Mouse (Mus musculus): ENCODE measurements at regions not wholly inside any gene's neighbourhood (a gene's known extent, or its start where the extent isn't known, plus 50 kb on each side); places are given as distances from the start of the nearest gene placed in this dataset.

GRCm38 (mm10) chr6:99892204-99892603 is 166.0 kb upstream of the Prok2 start:
- Histone ChIP-seq H3K27me3 (ENCODE audit: control insufficient read depth, insufficient read depth, insufficient read length) (peaks cover 12% of the 10 kb centered on the region), H3K4me3 (no peak overlapping the region), H3K4me2 (ENCODE audit: low read depth) (no peak overlapping the region), H3ac (ENCODE audit: control insufficient read depth, insufficient read length) (no peak overlapping the region), H3K36me3 (ENCODE audit: control insufficient read depth, insufficient read depth) (no peaks in the 10 kb centered on the region), H3K79me2 (ENCODE audit: control insufficient read depth, insufficient read depth) (no peaks in the 10 kb centered on the region)
- no peak for TF ChIP-seq POLR2A (IDR thresholded peaks at IDR 0.05; ENCODE audit: insufficient read length, low read depth)
- no peak for TF ChIP-seq REST (IDR thresholded peaks at IDR 0.05; ENCODE audit: insufficient read depth, insufficient read length)
- no peak for TF ChIP-seq TCF3 (IDR thresholded peaks at IDR 0.05; ENCODE audit: insufficient read length, low read depth)
- TF ChIP-seq MYOD1 (IDR thresholded peaks at IDR 0.05; ENCODE audit: control insufficient read depth in 1 of 3, insufficient read length in 2 of 3, low read depth in 2 of 3), result no peak
- no peak for TF ChIP-seq USF1 (IDR thresholded peaks at IDR 0.05; ENCODE audit: low read depth)
- no peak for TF ChIP-seq TCF12 (IDR thresholded peaks at IDR 0.05; ENCODE audit: insufficient read depth, poor library complexity, severe bottlenecking)
- TF ChIP-seq E2F4 (IDR thresholded peaks at IDR 0.05; ENCODE audit: insufficient read depth), result no peak
- no peak for TF ChIP-seq CEBPB (IDR thresholded peaks at IDR 0.05; ENCODE audit: insufficient read depth, poor library complexity, severe bottlenecking)
- no peak for TF ChIP-seq POLR2AphosphoS2 (IDR thresholded peaks at IDR 0.05; ENCODE audit: insufficient read length, low read depth)

- TF ChIP-seq REST (IDR thresholded peaks at IDR 0.05; ENCODE audit: insufficient read depth, insufficient read length) (no peak), SRF (IDR thresholded peaks at IDR 0.05; ENCODE audit: control insufficient read depth, insufficient read length, low read depth) (no peak), TCF3 (IDR thresholded peaks at IDR 0.05; ENCODE audit: insufficient read length, low read depth) (no peak), POLR2A (IDR thresholded peaks at IDR 0.05; ENCODE audit: insufficient read length, low read depth) (no peak), E2F4 (IDR thresholded peaks at IDR 0.05; ENCODE audit: insufficient read depth) (no peak)
- peaks cover 16% of the 10 kb centered on the region for H3K27me3 ChIP-seq (ENCODE audit: control insufficient read depth, insufficient read depth, insufficient read length)
These were observed 165.6 kb upstream of the Prok2 start for GRCm38 (mm10) chr6:99891790-99892189.

GRCm38 (mm10) chr6:99890805-99891204 is 164.6 kb upstream of the Prok2 start:
- H3ac ChIP-seq (ENCODE audit: control insufficient read depth, insufficient read length), result no peak overlapping the region
- no peak overlapping the region for H3K4me3 ChIP-seq
- H3K4me2 ChIP-seq (ENCODE audit: low read depth), result no peak overlapping the region
- H3K36me3 ChIP-seq (ENCODE audit: control insufficient read depth, insufficient read depth), result no peaks in the 10 kb centered on the region
- no peaks in the 10 kb centered on the region for H3K79me2 ChIP-seq (ENCODE audit: control insufficient read depth, insufficient read depth)
- no peak for TF ChIP-seq TCF12 (IDR thresholded peaks at IDR 0.05; ENCODE audit: insufficient read depth, poor library complexity, severe bottlenecking)
- no peak for TF ChIP-seq CEBPB (IDR thresholded peaks at IDR 0.05; ENCODE audit: insufficient read depth, poor library complexity, severe bottlenecking)
- no peak for TF ChIP-seq MAX (IDR thresholded peaks at IDR 0.05; ENCODE audit: low read depth)
- TF ChIP-seq MYOG (IDR thresholded peaks at IDR 0.05; ENCODE audit: control insufficient read depth in 1 of 3, insufficient read depth in 1 of 3, insufficient read length in 2 of 3, low read depth in 2 of 3), result no peak
- no peak for TF ChIP-seq POLR2A (IDR thresholded peaks at IDR 0.05; ENCODE audit: insufficient read length, low read depth)
- TF ChIP-seq MYOD1 (IDR thresholded peaks at IDR 0.05; ENCODE audit: control insufficient read depth in 1 of 3, insufficient read length in 2 of 3, low read depth in 2 of 3), result no peak
- no peak for TF ChIP-seq SRF (IDR thresholded peaks at IDR 0.05; ENCODE audit: control insufficient read depth, insufficient read length, low read depth)
- TF ChIP-seq USF1 (IDR thresholded peaks at IDR 0.05; ENCODE audit: low read depth), result no peak
- TF ChIP-seq TCF3 (IDR thresholded peaks at IDR 0.05; ENCODE audit: insufficient read length, low read depth), result no peak
- TF ChIP-seq E2F4 (IDR thresholded peaks at IDR 0.05; ENCODE audit: insufficient read depth), result no peak
- no peak for TF ChIP-seq POLR2AphosphoS2 (IDR thresholded peaks at IDR 0.05; ENCODE audit: insufficient read length, low read depth)
- no peak for TF ChIP-seq REST (IDR thresholded peaks at IDR 0.05; ENCODE audit: insufficient read depth, insufficient read length)
- H3K27me3 ChIP-seq (ENCODE audit: control insufficient read depth, insufficient read depth, insufficient read length), result peaks cover 16% of the 10 kb centered on the region

More at GRCm38 (mm10) chr6:99891790-99892189, 165.6 kb upstream of the Prok2 start:
- H3K4me2 ChIP-seq (ENCODE audit: low read depth), result no peak overlapping the region
- no peaks in the 10 kb centered on the region for H3K79me2 ChIP-seq (ENCODE audit: control insufficient read depth, insufficient read depth)
- H3K4me3 ChIP-seq, result no peak overlapping the region
- no peaks in the 10 kb centered on the region for H3K36me3 ChIP-seq (ENCODE audit: control insufficient read depth, insufficient read depth)
- H3ac ChIP-seq (ENCODE audit: control insufficient read depth, insufficient read length), result no peak overlapping the region

- no peak overlapping the region for H3K4me2 ChIP-seq (ENCODE audit: low read depth)
- peaks cover 26% of the 10 kb centered on the region for H3K27me3 ChIP-seq (ENCODE audit: control insufficient read depth, insufficient read depth, insufficient read length)
- H3K4me3 ChIP-seq, result no peak overlapping the region
- TF ChIP-seq REST (IDR thresholded peaks at IDR 0.05; ENCODE audit: insufficient read depth, insufficient read length), result no peak
- TF ChIP-seq CEBPB (IDR thresholded peaks at IDR 0.05; ENCODE audit: insufficient read depth, poor library complexity, severe bottlenecking), result no peak
- TF ChIP-seq USF1 (IDR thresholded peaks at IDR 0.05; ENCODE audit: low read depth), result no peak
- no peak for TF ChIP-seq MYOD1 (IDR thresholded peaks at IDR 0.05; ENCODE audit: control insufficient read depth in 1 of 3, insufficient read length in 2 of 3, low read depth in 2 of 3)
- TF ChIP-seq E2F4 (IDR thresholded peaks at IDR 0.05; ENCODE audit: insufficient read depth), result no peak
- no peak for TF ChIP-seq TCF12 (IDR thresholded peaks at IDR 0.05; ENCODE audit: insufficient read depth, poor library complexity, severe bottlenecking)
- no peak for TF ChIP-seq MYOG (IDR thresholded peaks at IDR 0.05; ENCODE audit: control insufficient read depth in 1 of 3, insufficient read depth in 1 of 3, insufficient read length in 2 of 3, low read depth in 2 of 3)
- TF ChIP-seq SRF (IDR thresholded peaks at IDR 0.05; ENCODE audit: control insufficient read depth, insufficient read length, low read depth), result no peak
- TF ChIP-seq MAX (IDR thresholded peaks at IDR 0.05; ENCODE audit: low read depth), result no peak
- no peak for TF ChIP-seq POLR2A (IDR thresholded peaks at IDR 0.05; ENCODE audit: insufficient read length, low read depth)
- no peak for TF ChIP-seq TCF3 (IDR thresholded peaks at IDR 0.05; ENCODE audit: insufficient read length, low read depth)
- no peak for TF ChIP-seq POLR2AphosphoS2 (IDR thresholded peaks at IDR 0.05; ENCODE audit: insufficient read length, low read depth)
- H3ac ChIP-seq (ENCODE audit: control insufficient read depth, insufficient read length), result no peak overlapping the region
- no peaks in the 10 kb centered on the region for H3K79me2 ChIP-seq (ENCODE audit: control insufficient read depth, insufficient read depth)
- H3K36me3 ChIP-seq (ENCODE audit: control insufficient read depth, insufficient read depth), result no peaks in the 10 kb centered on the region
These were observed 162.9 kb upstream of the Prok2 start for GRCm38 (mm10) chr6:99889055-99889454.

- Histone ChIP-seq H3ac (ENCODE audit: control insufficient read depth, insufficient read length) (no peak overlapping the region), H3K36me3 (ENCODE audit: control insufficient read depth, insufficient read depth) (no peaks in the 10 kb centered on the region), H3K4me2 (ENCODE audit: low read depth) (no peak overlapping the region), H3K79me2 (ENCODE audit: control insufficient read depth, insufficient read depth) (no peaks in the 10 kb centered on the region), H3K4me3 (no peak overlapping the region), H3K27me3 (ENCODE audit: control insufficient read depth, insufficient read depth, insufficient read length) (peaks cover 21% of the 10 kb centered on the region)
- no peak for TF ChIP-seq USF1 (IDR thresholded peaks at IDR 0.05; ENCODE audit: low read depth)
- TF ChIP-seq MAX (IDR thresholded peaks at IDR 0.05; ENCODE audit: low read depth), result no peak
- no peak for TF ChIP-seq POLR2AphosphoS2 (IDR thresholded peaks at IDR 0.05; ENCODE audit: insufficient read length, low read depth)
- TF ChIP-seq CEBPB (IDR thresholded peaks at IDR 0.05; ENCODE audit: insufficient read depth, poor library complexity, severe bottlenecking), result no peak
- no peak for TF ChIP-seq TCF3 (IDR thresholded peaks at IDR 0.05; ENCODE audit: insufficient read length, low read depth)
- TF ChIP-seq TCF12 (IDR thresholded peaks at IDR 0.05; ENCODE audit: insufficient read depth, poor library complexity, severe bottlenecking), result no peak
- no peak for TF ChIP-seq E2F4 (IDR thresholded peaks at IDR 0.05; ENCODE audit: insufficient read depth)
- TF ChIP-seq REST (IDR thresholded peaks at IDR 0.05; ENCODE audit: insufficient read depth, insufficient read length), result no peak
- TF ChIP-seq SRF (IDR thresholded peaks at IDR 0.05; ENCODE audit: control insufficient read depth, insufficient read length, low read depth), result no peak
- TF ChIP-seq MYOG (IDR thresholded peaks at IDR 0.05; ENCODE audit: control insufficient read depth in 1 of 3, insufficient read depth in 1 of 3, insufficient read length in 2 of 3, low read depth in 2 of 3), result no peak
- no peak for TF ChIP-seq MYOD1 (IDR thresholded peaks at IDR 0.05; ENCODE audit: control insufficient read depth in 1 of 3, insufficient read length in 2 of 3, low read depth in 2 of 3)
- TF ChIP-seq POLR2A (IDR thresholded peaks at IDR 0.05; ENCODE audit: insufficient read length, low read depth), result no peak
These were observed 161.7 kb upstream of the Prok2 start for GRCm38 (mm10) chr6:99887904-99888303.
